Comparison of ENCODE assay signal across 8 mouse cellular contexts in genomic region chr11:113539502-113540209, GRCm38 (mm10).
DNase-seq lines count a peak whose midpoint lies in the region; ATAC-seq and TF ChIP-seq lines count a peak whose summit lies in the region.

No protein-coding gene starts in this region.

- WGBS in heart, adult 2 months, result 38% methylated on average over 15 of the region's 15 CpGs
- 39% methylated on average over 15 of the region's 15 CpGs for WGBS in midbrain, embryonic 15.5 days
- WGBS in kidney, embryonic 14.5 days, result 39% methylated on average over 15 of the region's 15 CpGs
- 69% methylated on average over 15 of the region's 15 CpGs for WGBS in liver, embryonic 12.5 days (ENCODE audit: insufficient replicate concordance)

- peak; percentile 66; the same call in 1 of the 2 replicates for ATAC-seq in midbrain, embryonic 15.5 days (replicated peaks)
- no peak for ATAC-seq in kidney, embryonic 14.5 days (ENCODE audit: low FRiP score, low TSS enrichment)
- no peak for ATAC-seq in liver, embryonic 12.5 days
- no peak for ATAC-seq in megakaryocyte, adult 5-6 weeks (ENCODE audit: poor library complexity, severe bottlenecking)

- H3K4me3 ChIP-seq in heart, adult 2 months, result no peak overlapping the region
- no peak overlapping the region for H3K4me3 ChIP-seq in midbrain, embryonic 15.5 days
- H3K4me3 ChIP-seq in kidney, embryonic 14.5 days (ENCODE audit: low read length), result no peak overlapping the region
- H3K4me3 ChIP-seq in liver, embryonic 12.5 days, result no peak overlapping the region

- no peaks in the 10 kb centered on the region for H3K79me2 ChIP-seq in heart, adult 2 months (replicated peaks; ENCODE audit: control insufficient read depth, insufficient read depth, low read length)

- H3K9ac ChIP-seq in heart, adult 2 months (ENCODE audit: low read depth, low read length), result no peak overlapping the region
- H3K9ac ChIP-seq in midbrain, embryonic 15.5 days, result no peak overlapping the region
- H3K9ac ChIP-seq in kidney, embryonic 14.5 days (ENCODE audit: low read depth, low read length), result no peak overlapping the region
- H3K9ac ChIP-seq in liver, embryonic 12.5 days, result no peak overlapping the region

- peaks cover 3% of the 10 kb centered on the region for H3K4me1 ChIP-seq in heart, adult 2 months (ENCODE audit: control insufficient read depth, insufficient read depth, low read length)
- H3K4me1 ChIP-seq in midbrain, embryonic 15.5 days, result peaks cover 4% of the 10 kb centered on the region; the same call in 1 of the 2 replicates
- H3K4me1 ChIP-seq in kidney, embryonic 14.5 days (ENCODE audit: control insufficient read depth, insufficient read depth, low read length), result no peaks in the 10 kb centered on the region
- H3K4me1 ChIP-seq in liver, embryonic 12.5 days, result no peaks in the 10 kb centered on the region

- peak; percentile 88 for DNase-seq in Muller cell, postnatal 12 days (ENCODE audit: inconsistent ontology term)
- peak; percentile 89 for DNase-seq in cerebellum, adult 9-10 months
- peak; percentile 47 to 56 for DNase-seq in heart, adult 2 months
- DNase-seq in layer of hippocampus, postnatal 10 days (ENCODE audit: low spot score in 2 of 2), result peak; percentile 73 to 79

- H3K9me3 ChIP-seq in midbrain, embryonic 15.5 days, result no peaks in the 10 kb centered on the region
- no peaks in the 10 kb centered on the region for H3K9me3 ChIP-seq in kidney, embryonic 14.5 days (ENCODE audit: control insufficient read depth, low read length)
- no peaks in the 10 kb centered on the region; the same call in 1 of the 2 replicates for H3K9me3 ChIP-seq in liver, embryonic 12.5 days (replicated peaks)

- no peak overlapping the region for H3K4me2 ChIP-seq in midbrain, embryonic 15.5 days
- no peak overlapping the region for H3K4me2 ChIP-seq in kidney, embryonic 14.5 days (replicated peaks; ENCODE audit: low read depth, low read length)
- H3K4me2 ChIP-seq in liver, embryonic 12.5 days, result no peak overlapping the region

- no peaks in the 10 kb centered on the region for H3K36me3 ChIP-seq in heart, adult 2 months (ENCODE audit: control insufficient read depth, insufficient read depth, low read length)
- H3K36me3 ChIP-seq in midbrain, embryonic 15.5 days (replicated peaks), result no peaks in the 10 kb centered on the region
- no peaks in the 10 kb centered on the region for H3K36me3 ChIP-seq in kidney, embryonic 14.5 days (ENCODE audit: control insufficient read depth, insufficient read depth, low read length)
- H3K36me3 ChIP-seq in liver, embryonic 12.5 days, result peaks cover 12% of the 10 kb centered on the region; the same call in 1 of the 2 replicates

- H3K27ac ChIP-seq in heart, adult 2 months, result no peak overlapping the region
- H3K27ac ChIP-seq in midbrain, embryonic 15.5 days, result no peak overlapping the region; the same call in 1 of the 2 replicates
- no peak overlapping the region for H3K27ac ChIP-seq in kidney, embryonic 14.5 days (ENCODE audit: low read depth, low read length)
- no peak overlapping the region for H3K27ac ChIP-seq in liver, embryonic 12.5 days

- TF ChIP-seq EP300 in heart, adult 2 months (IDR thresholded peaks at IDR 0.05; ENCODE audit: insufficient read depth, low read depth, low read length), result no peak

- no peak for TF ChIP-seq CTCF in heart, adult 2 months (IDR thresholded peaks at IDR 0.05)

- intact Hi-C loops in heart, adult 2 months (cut with DNase I), result no loop called here

- TF ChIP-seq POLR2A in heart, adult 2 months (IDR thresholded peaks at IDR 0.05; ENCODE audit: insufficient read depth, low read depth, low read length), result no peak

- no peaks in the 10 kb centered on the region for H3K27me3 ChIP-seq in heart, adult 2 months (ENCODE audit: control insufficient read depth, insufficient read depth, low read length)
- no peaks in the 10 kb centered on the region for H3K27me3 ChIP-seq in midbrain, embryonic 15.5 days (replicated peaks)
- no peaks in the 10 kb centered on the region for H3K27me3 ChIP-seq in kidney, embryonic 14.5 days (ENCODE audit: control insufficient read depth, insufficient read depth, low read length)
- H3K27me3 ChIP-seq in liver, embryonic 12.5 days (replicated peaks), result no peaks in the 10 kb centered on the region
